In the genomic region with DNA sequence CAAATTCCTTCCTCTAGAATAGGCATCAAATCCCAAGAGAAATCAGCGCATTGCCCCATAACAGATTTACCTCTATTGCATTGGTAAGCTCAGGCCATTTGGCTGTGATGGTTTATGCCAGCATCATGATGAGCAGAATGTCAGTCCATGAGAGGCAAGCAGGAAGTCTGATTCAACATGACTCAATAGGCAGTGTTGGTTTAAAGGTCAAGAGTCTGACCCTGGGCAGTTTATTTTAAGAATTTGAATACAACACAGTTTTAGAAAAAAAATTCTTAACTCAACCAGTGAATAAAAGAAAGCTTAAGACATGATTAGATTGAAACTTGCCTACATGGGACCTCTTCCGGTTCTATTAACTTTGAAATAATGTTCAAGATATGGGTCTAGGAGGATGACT, we compare ENCODE assay signal across 26 mouse cellular contexts.
"Had no signal": no experiment of that assay in that cellular context is flagged by ENCODE, and none has a peak within 500 bp of the region (broad histone marks: within the 10 kb centered on the region; RNA-seq: fewer than 3 reads in every experiment).

No protein-coding gene starts in this region.

- H3K4me2 ChIP-seq: heart, embryonic 11.5 days; heart, embryonic 13.5 days; heart, embryonic 15.5 days; hindbrain, embryonic 13.5 days; hindbrain, embryonic 15.5 days; limb, embryonic 12.5 days; liver, embryonic 11.5 days; liver, embryonic 13.5 days; liver, embryonic 15.5 days had no signal

- H3K27ac ChIP-seq: heart, adult 2 months; heart, embryonic 13.5 days; heart, embryonic 15.5 days; hindbrain, embryonic 10.5 days; hindbrain, embryonic 13.5 days; hindbrain, embryonic 15.5 days; hindbrain, postnatal 0 days; layer of hippocampus, adult 2 months; left cerebral cortex, adult 2 months; limb, embryonic 10.5 days; limb, embryonic 12.5 days; liver, embryonic 13.5 days; liver, embryonic 15.5 days had no signal

- H3K4me3 ChIP-seq: heart, adult 2 months; heart, embryonic 13.5 days; heart, embryonic 15.5 days; hindbrain, embryonic 10.5 days; hindbrain, embryonic 13.5 days; hindbrain, embryonic 15.5 days; layer of hippocampus, adult 2 months; left cerebral cortex, adult 2 months; limb, embryonic 10.5 days; limb, embryonic 12.5 days; liver, embryonic 13.5 days; liver, embryonic 15.5 days had no signal

- H3K27me3 ChIP-seq: heart, embryonic 13.5 days; heart, embryonic 15.5 days; hindbrain, embryonic 13.5 days; hindbrain, embryonic 15.5 days; limb, embryonic 12.5 days; liver, embryonic 13.5 days; liver, embryonic 15.5 days had no signal

- H3K9me3 ChIP-seq: heart, embryonic 13.5 days; heart, embryonic 15.5 days; hindbrain, embryonic 10.5 days; hindbrain, embryonic 13.5 days; hindbrain, embryonic 15.5 days; limb, embryonic 10.5 days; limb, embryonic 12.5 days; liver, embryonic 13.5 days; liver, embryonic 15.5 days had no signal

- H3K36me3 ChIP-seq: heart, embryonic 13.5 days; heart, embryonic 15.5 days; hindbrain, embryonic 10.5 days; hindbrain, embryonic 13.5 days; hindbrain, embryonic 15.5 days; limb, embryonic 10.5 days; limb, embryonic 12.5 days; liver, embryonic 13.5 days; liver, embryonic 15.5 days had no signal

- H3K4me1 ChIP-seq: heart, embryonic 13.5 days; heart, embryonic 15.5 days; hindbrain, embryonic 10.5 days; hindbrain, embryonic 13.5 days; hindbrain, embryonic 15.5 days; limb, embryonic 10.5 days; limb, embryonic 12.5 days; liver, embryonic 13.5 days; liver, embryonic 15.5 days had no signal

- ATAC-seq: hindbrain, postnatal 0 days; intestine, embryonic 16.5 days had no signal

- DNase-seq: gastrocnemius, postnatal 14 days; heart, adult 11 months; heart, adult 2 months; heart, postnatal 14 days; heart, postnatal 4 days; kidney, adult 11 months; kidney, adult 8-10 months; kidney, postnatal 10 days; kidney, postnatal 25 days; kidney, postnatal 4 days; liver; liver, embryonic 13.5 days had no signal

- H3K9ac ChIP-seq: heart, embryonic 13.5 days; heart, embryonic 15.5 days; hindbrain, embryonic 13.5 days; hindbrain, embryonic 15.5 days; limb, embryonic 12.5 days; liver, embryonic 13.5 days; liver, embryonic 15.5 days had no signal
